Mouse (Mus musculus): ENCODE measurements around the gene Gnaz.

DNA sequence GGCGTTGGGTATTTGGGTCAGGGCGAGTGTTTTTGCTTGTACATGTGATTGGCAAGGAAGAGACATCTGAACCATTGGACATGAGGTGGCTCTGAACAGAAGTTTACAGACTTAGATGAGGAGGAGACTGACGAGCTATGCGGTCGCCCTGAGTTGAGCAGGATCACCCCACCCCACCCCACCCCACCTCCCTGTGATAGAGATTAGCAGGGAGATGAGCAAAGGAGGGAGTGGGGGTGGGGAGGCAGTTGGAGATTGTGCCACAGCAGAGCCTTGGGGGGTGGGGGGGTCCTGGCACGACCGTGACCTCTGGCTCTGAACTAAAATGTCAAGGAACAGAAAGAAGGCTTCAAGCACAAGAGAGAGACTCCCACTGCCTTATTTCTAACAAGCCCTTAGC lies 9.5 kb downstream of the Gnaz start:
- TF ChIP-seq CTCF (IDR thresholded peaks at IDR 0.05) (no peak), EP300 (IDR thresholded peaks at IDR 0.05; ENCODE audit: insufficient read depth, low read depth, low read length) (no peak), POLR2A (IDR thresholded peaks at IDR 0.05; ENCODE audit: insufficient read depth, low read depth, low read length) (no peak)

All from heart, adult 2 months (tissue).